Mouse (Mus musculus) adipocyte (in vitro differentiated cells): ENCODE results near the gene Smim22.

Experiments
- DNase-seq: peaks from one replicate; pipeline ENCODE4 v3.0.0-alpha.2; 2016; ENCODE audit warnings: low spot score

Gene Smim22

DNA sequence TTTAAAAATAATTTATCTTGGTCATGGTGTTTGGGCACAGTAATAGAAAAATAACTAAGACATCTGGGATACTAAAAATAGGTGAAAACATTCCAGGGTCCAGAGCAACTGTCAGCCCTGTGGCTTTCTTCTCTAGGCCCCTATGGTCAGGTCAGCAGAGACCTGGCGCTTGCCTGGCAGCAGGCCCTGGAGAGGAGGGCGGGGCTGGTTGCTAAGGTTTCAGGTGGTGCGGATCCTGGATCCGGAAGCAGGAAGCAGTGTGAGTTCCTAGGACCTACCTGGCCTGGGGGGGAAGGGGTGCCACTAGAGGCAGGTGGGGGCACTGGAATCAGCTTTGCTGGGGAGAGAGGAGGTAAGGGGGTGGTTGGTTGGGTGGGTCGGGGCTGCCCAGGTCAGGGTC is at the start of gene Smim22:
TSS of gene Smim22 (plus strand) at position 222 of the 400 bp plus-strand sequence.
- no peak for DNase-seq

DNA sequence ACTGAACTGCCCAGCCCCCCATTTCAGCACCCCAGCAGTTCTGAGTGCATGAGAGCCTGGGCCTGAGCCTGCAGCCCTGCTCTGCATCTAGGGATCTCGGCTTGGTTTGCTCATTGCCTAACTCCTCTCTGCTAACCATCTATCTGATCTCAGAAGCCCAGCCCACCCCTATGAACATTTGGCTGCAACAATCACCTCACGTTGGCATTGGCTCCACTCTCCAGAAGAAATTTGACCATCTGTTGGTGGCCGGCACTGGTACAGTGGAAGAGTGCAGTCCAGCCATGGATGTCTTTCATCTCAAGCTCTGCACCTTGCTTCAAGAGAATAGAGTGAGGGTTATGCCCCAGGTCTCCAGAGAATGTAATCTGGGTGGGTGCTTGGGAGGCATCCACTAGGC is 49.6 kb upstream of the Smim22 start:
- no peak for DNase-seq

DNA sequence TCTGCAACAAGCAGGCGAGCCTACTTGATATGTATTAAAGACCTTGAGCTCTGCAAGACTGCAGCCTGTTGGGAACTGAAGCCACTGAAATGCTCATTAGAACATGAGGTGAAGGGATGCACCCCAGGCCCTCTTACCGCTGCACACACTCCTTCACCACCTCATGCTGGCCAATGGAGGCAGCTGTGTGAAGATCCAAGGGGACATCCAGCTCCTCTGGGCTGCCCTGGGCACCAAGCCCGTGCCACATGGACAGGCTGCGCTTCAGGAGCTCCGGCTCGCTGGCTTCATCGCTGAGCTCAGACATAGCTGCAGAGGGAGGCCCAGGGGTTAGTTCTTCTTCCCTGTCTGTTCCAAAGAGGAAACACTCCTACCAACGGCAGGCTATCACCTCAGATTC is 46.8 kb upstream of the Smim22 start:
- no peak for DNase-seq

DNA sequence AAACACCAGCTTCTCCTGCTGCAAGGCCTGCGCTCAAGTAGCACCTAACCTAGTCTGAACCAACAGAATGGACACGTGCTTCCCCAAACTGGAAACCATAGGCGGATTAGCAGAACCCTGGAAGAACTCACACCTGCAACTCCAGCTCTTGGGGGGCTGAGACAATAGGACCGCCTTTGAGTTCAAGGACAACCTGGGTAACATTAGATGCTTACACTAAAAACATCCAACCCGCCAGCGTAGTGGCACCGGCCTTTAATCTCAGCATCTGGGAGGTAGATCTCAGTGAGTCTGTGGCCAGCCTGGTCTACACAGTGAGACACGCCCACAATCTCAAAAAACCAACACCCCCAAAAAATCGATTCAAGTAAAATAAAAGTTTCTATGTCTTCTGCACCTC is 43.7 kb upstream of the Smim22 start:
- no peak for DNase-seq

DNA sequence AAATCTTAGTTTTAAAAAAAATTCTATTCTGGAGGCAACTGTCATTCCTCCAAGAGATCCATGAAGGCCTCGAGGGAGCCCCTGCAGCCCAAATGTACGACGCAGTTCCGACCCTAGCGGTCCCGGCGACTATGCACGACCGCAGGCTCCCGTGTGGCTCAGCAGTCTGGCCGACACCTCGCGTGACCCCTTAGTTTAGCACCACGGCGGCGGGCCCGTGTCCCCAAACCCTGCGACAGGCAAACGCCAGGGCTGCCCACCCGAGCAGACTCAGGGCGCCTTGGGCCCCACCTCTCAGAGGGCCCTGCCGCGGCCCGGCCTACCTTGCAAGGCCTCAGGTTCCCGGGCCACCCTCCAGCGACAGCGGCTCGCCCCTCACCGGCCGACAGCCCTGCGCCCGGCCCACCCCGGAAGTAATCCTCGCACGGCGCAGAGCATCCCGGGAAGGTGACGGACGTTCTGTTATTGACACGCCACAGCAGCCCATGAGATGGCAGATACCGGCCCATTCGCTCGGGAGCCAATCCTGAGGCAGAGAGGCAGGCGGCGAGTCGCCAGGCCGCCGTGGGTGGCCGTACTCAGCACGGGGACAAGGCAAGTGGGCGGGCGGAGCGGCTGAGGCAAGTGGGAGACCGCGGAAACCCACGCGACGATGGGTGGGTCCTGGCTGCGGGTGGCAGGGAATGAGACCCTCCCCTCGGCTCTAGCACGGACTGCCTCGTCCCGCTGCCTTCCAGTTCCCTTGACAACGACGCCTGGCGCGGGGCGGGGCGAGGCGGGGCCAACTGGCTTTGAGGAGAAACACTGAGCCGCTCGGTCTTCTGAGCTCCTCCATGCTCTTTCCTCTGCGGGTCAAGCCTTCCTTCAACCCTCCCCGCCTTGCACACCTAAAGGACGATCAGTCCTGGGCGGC is 43.0 kb upstream of the Smim22 start, which contains the start of gene Anks3:
TSS of gene Anks3 (minus strand) at position 409 of the 913 bp plus-strand sequence.
- DNase-seq: peak; percentile 99

DNA sequence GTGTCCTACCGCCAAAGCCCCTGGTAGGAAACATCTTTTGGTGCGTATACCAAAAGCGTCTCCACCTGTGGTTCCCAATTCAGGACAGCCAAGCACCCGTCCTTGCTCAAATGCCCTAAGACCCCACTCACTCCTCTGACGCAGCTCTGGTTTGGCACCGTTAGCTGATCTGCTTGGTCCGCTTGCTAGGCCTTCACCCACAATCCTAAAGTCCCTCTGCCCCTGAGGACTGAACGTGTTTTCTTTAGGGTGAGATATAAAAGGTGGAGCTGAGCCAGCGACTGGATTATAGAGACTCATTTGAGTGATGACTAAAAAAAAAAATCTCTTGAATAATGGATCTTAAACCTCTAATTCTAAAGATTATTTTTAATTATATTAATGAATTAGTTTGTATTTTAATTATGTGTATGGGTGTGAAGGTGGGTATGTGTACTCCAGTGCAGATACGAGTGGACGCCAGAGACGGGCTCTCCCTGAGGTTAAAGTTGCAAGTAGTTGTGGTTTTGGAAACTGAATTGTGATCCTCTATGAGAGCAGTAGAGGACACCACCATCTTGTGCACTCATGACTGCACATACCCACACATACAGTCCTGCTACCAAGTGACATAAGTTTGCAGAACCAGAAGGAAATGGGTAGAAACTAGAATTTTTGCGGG is 42.2 kb upstream of the Smim22 start:
- no peak for DNase-seq

DNA sequence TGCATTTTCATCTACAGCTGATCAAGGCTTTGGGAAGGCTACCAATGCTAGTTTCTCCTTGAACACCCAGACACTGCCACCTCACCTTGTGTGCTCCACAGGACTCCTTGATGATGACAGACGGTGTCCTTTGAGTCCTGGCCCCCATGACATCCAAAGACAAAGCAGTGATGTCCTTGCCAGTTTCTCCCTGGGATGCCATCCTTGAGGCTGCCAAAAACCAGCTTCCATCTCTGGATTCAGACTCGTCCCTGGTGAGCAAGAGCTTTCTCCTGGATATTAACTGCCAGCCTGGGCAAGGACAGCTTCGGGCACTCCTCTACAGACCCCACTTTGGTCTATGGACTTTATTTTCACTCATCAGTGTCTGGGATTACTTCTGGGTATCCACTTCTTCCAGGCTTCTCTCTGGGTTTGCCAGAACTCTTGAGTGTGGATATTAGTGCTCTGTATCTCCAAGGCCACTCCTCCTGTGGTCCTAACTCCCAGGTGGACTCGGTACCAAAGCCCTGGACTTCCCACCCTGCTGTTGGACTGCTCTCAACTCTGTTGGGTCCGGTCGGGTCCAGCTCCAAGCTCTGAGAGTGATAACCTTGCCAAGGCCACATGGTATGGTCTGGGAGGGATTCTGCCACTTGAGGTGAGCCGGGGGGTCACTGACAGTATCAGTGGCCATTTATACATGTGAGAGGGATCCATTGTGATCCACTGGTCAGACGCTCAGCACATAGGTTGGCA is 41.5 kb upstream of the Smim22 start:
- DNase-seq: no peak

DNA sequence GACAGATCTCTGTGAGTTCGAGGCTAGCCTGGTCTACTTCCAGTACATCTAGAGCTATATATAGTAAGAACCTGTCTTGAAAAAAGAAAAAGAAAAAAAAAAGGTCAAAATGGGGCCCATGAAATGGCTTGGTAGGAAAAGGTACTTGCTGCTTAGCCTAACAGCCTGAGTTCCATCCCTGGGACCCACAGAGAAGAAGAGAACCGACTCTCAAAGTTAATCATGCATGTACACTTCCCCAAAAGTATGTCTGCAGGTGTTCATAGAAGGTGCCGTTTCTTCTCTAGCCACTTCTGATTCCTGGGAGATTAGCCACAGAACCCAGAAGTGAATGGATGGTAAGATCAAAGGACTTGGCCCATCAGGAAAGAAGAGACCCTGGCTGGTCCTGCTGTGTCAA is 38.7 kb upstream of the Smim22 start:
- no peak for DNase-seq

DNA sequence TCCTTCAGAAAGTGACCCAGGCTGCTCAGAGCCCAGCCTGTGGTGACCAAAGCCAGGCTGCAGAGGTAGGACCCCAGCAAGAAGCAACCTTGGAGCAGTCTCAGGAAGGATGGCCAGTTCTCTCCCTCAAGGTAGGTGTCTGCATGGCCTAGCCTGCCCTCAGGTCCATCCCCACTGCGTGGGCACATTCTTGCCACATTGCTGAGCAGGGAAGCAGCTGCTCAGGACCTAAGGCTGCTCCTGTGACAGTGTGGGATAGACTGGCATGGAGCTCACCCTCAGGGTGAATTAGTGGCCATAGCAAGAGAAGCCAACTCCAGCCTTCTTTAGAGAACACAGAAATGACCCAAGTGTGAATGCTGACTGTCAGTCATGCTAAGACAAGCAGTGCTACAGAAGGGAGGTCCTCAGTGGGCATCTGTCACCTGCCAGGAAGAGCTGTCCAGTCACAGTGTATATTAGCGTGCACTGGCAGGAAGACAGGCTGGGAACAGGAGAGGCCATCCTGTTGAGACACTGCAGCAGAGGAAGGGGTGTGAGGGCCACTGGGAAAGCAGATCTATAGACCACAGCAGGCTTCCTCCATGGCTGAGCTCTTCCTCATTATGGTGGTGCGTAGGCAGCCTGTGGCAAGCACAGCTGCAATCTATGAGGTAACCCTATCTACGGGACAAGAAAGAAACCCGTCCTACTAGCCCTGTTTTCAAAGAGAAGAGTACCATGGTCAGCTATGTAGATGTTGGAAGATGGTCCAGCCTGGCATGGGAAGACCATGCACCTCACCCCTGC is 37.8 kb upstream of the Smim22 start:
- DNase-seq: no peak

DNA sequence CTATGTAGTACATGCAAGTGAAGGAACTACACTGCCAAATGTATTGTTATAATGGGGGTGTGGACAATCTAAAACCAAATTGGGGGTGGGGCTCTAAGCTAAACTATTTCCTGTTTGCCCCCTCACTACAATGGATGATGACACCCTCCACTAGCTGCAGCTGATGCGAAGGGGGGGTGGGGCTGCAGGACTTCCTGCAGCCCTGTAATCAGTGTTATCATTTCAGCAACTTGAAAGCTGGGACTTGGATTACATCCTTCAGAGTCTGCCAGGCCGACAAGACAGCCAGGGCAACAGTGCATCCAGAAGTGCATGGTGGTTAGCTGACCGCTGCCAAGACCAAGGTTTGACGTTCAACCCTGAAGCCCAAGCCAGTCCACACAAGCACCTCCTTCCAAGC is 35.5 kb upstream of the Smim22 start:
- DNase-seq: no peak

DNA sequence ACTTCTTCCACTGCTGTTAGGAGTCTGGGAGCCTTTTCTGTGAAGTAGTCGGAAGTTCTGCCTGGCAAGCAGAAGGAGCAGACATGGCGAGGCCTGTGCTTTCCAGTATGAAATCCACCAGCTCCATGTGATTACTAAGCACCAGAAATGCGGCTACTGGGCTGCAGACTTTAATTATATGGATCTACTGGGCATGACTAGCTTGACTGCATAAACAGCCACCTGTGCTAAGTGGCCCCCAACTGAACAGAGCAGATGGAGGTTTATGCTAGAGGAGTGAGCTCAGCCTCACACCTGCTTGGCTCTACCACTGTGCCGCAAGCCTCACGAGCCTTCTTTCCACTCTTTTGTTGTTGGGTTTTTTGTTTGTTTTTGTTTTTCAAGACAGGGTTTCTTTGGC is 32.6 kb upstream of the Smim22 start:
- DNase-seq: no peak

DNA sequence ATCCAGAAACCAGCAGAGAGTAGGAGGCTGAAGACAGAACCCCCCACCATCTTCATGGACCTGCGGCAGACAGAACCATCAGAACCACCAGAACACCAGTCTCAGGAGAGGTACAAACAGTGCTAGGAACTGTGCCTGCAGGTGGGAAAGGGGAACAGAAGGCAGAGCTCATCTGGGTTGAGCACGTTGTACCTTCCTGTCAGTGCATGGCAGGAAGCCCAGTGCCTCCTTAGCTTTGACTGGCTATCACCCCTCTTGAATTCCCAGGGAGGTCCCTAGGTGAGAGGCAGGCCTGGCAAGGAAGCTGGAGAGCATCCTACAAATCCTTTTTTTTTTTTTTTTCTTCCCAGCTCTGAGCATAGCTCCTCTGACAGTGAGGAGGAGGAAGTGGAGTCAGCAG is 30.9 kb upstream of the Smim22 start:
- no peak for DNase-seq

DNA sequence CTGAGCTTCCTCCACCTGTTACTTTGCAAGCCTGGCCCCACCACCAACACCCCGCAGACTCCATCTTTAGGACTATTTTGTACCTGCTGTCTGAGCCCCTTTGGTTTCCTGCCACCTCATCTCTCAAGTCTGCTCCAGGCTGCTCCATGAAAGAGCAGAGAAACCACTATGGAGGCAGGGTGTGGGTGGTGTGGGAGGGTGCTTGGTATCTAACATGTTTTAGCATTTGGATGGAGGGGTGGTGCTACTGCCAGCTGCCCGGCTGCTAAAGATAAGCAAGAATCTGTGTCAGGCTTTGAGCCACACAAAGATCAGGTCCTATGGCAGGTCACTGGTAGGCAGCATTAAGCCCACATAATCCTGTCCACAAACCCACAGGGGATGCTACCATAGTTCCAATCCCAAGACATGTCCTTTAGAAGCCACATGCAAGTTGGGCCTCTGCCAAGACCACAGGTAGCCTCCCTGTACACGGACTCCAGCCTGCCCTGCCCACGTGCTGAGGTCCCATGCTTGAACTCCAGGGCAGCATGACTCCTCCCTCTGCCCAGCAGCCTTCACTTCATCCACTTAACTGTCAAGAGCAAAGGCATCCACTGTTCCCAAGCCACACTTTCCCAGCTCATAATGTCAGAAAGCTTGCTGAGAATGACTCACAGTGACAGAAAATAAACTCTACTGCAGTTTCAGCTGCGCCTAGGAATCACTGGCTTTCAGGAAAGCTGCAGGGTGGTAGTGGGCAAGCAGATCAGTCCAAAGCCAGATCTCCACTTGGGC is 28.6 kb upstream of the Smim22 start:
- no peak for DNase-seq

DNA sequence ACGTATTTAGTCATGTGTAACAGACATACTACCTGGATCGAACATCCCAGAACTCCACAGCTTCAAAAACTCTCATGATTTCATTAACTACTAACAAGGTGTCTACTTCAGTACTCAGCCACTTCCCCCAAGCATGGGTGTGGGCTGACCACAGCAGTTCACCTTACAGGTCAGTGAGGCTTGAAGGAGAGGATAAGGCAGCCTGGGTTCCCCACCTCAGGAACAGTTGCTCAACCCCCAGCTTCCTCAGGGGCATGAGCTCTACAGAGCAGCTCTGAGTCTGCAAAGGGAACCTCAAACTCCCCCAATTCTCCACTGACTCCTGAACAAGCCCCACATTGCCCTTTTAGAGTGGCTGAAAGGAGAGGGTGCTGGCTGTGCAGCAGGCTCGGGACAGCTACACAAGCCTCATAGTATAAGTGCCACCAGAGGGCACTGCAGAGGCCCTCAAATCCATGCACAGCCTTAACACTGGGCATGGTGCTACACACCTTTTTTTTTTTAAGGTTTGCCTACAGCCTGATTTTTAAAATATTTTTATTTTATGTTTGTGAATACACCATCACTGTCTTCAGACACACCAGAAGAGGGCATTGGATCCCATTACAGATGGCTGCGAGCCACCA is 27.2 kb upstream of the Smim22 start:
- peak; percentile 74 for DNase-seq

DNA sequence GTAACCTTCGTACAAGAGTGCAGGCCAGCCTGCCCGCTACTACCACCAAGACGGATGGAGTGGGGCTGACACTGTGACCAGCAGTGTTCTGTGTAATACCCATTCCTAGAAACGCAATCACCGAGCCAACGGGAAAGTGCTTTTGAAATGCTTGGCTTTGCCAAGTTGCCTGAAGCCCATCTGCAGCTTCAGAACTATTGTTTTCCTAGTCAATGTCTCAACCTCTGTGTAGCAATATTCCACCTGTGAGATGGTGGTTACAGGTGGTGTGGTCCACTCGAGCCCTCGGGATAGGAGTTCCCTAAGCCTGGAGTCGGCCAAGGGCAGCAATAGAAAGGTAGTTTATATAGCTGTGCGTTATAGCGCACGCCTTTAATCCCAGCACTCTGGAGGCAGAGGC is 22.4 kb upstream of the Smim22 start:
- DNase-seq: no peak

DNA sequence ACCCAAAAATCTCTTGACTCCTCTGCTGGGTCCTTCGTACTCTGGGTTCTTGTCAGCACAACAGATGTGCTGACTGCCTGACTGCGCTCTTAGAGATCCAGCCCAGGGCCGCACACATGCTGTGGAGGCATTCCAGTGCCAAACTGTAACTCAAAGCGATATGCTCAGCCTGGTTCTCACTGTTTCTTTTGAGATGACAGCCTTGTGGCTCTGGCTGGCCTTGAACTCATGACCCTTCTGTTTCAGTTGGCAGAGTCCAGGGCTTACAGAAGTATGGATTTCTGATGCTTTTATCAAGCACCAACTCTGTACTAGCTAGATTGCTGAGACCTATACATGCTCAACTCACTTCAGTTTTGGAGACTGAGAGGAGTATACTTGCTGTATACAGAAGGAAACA is 13.8 kb upstream of the Smim22 start:
- DNase-seq: no peak

DNA sequence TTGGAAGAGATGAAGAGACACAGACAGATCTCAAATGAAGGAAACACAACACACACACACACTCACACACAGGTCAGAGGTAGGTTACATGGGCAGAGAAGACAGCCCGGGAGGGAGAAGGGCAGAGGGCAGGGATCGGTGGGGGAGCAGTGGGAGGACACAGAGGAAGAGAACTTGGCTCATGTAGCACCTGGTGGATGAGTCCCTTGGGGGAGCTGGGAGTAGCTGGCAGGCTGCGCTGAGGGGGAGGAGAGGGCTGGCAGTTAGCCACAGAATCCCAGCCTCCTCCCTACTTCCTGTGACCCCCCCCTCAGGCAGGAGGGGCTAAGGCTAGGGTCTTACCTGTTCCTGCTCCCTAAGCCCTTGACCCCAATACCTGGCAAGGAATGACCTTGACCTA is 9.5 kb upstream of the Smim22 start, which contains the start of gene Sept12:
TSS of gene Sept12 (minus strand) at position 300 of the 400 bp plus-strand sequence.
- no peak for DNase-seq

DNA sequence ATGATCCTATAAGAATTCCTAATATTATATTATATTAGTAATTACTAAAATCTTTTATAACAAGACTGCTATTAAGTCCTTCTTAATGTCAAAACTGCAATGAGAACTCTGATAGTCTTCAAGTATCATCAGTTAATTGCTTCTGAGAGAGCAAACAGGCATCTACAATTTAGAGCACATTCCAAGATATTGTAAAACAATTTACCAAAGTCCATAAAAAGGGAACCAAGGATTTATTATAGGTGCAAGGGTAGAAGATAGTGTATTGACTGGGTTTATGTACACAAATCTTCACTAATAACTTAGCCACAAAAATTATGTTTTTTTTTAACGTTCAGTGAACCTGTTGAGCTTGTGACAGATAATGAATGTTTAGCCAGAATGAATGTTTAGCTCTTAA is 8.1 kb upstream of the Smim22 start:
- DNase-seq: no peak

DNA sequence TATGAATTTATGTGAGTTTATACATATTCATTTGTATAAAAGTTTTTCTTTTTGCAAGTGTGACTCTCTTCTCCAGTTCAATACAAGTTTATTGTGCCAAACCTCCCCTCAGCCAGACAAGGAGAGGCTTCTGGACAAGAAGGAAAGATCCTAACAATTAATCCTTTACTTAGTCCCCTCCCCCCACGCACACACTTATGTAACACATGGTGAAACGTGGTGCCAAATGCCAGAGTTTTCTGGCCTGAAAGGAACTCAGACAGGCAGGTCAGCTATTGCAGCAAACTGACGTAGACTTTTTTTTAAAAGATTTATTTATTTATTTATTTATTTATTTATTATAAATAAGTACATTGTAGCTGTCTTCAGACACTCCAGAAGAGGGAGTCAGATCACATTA is 6.5 kb upstream of the Smim22 start:
- peak; percentile 75 for DNase-seq

DNA sequence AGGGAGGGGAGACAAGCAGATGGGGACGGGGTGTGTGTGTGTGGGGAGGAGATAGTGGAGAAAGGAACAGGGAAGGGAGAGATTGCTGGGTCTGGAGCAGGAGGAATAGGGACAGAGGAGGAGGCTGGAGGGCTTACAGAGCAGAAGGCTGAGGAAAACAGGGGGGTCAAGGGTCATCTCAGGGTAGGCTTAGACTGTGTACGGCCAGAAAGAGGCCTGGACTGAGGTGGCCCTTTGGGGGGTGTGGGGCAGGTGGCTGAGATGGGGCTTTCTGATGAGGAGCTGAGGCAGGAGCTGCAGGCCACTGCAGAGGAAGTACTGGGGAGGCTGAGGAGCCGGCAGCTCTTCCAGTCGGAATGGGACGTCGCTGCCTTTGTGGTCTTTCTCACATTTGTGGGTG is 404 bp downstream of the Smim22 start:
- DNase-seq: no peak

DNA sequence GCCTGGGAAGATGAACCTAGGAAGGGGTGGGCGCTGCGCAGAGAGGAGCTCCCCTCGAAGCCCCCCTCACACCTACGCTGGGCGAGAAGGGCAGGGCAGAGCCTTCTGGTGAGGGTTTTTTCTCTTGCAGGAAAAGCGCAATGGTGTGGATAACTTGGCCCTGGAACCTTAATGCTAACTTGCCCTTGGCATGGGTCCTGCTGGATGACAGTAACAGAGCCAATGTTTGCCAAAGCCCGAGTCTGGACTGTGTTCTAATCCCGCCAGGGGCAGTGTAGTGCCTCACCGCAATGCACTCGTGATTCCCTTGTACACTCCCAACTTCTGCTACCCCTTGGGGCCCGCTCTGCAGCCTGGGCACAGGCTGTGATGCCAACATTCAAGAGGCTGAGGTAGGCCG is 988 bp downstream of the Smim22 start:
- DNase-seq: peak; percentile 35
